Mouse (Mus musculus) sigmoid colon, adult 10 weeks (tissue): ENCODE measurements around the gene Myh9. TPM values are rescaled to one million over a fixed set of nuclear protein-coding genes. Genes with fewer than 3 reads are reported as not detected.

Experiments
- polyA plus RNA-seq: library from polyadenylated mRNA; stranded (reverse); fragments of 350-450 nt; fragmentation: Illumina TruSeq; extraction: RNeasy Lipid Tissue Mini Kit (QIAGEN cat#74804); gene quantifications from one replicate; pipeline ENCODE4 v1.2.3, GENCODE M21; 2014; ENCODE audit warnings: low read depth, low replicate concordance

The Myh9 gene
- 16.3 TPM for polyA plus RNA-seq

DNA sequence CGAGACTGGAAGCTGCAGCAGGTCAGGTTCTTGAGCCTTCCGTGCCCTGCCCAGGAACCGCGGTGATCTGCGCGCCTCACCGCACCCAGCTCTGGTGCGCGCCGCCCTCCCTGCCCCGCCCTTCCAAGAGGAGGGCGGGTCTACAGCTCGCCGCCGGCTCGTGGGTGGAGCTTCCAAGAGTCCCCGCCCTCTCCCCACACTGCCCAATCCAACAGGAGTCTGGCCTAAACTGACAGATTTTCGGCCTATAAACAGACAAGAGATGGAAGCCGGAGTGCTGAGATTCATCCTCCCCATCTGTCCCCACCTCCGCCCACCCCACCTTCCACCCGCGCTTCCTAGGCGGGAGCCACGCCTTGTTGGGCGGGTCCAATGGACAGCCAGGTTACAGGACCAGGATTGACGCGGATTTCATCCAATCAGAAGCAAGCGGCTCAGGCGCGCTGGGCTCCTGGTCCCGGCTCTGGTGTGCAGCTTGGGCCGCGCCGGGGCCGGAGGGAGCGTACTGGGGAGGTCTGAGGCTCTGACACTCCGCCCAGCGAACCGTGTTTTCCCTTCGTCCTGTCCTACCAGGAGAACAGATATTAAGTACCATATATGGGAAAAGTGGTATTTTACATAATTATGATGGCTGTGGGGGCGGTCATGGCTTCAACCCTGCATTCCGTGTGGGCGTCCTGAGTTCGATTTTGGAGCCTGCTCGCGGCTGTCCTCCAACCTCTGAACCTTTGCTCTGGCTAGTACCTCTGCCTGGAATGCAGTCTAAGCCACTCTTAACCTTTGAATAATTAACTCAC lies at the start of gene Myh9:
Gene Myh9, minus strand, starts transcription at position 129 of the 797 bp plus-strand sequence.

DNA sequence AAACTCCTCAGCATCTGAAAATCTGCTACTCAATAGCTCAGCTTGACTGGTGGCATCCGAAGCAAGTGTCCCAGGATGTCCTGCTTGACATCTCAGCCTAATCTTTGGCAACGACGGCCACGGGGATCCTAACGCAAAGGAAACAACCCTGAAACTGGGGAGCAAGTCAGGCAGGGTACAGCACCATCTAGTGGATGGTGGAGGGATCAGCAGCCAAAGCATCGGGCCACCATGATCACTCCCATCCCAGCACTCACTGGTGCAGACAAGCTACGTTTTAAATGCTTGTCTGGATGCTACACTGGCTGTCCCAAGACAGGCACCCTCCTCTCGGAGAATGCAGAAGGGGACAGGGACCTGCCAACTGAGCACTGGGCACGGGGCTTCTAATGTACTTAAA lies 85.1 kb downstream of the Myh9 start, which contains the start of gene Apol8:
Gene Apol8, minus strand, starts transcription at position 156 of the 400 bp plus-strand sequence.

GRCm38 (mm10) chr15:77728739-77729138 lies 113.2 kb downstream of the Myh9 start, which contains the start of gene Apol9b:
Gene Apol9b (plus strand): TSS chr15:77729039.

Other genes with a start within 250 kb of the Myh9 start
- 1.7 TPM for gene Apol10b, start 246.1 kb downstream of the Myh9 start, polyA plus RNA-seq
- gene Gm36245, start 242.9 kb downstream of the Myh9 start, polyA plus RNA-seq, result not detected
- not detected for gene Apol11b, start 198.9 kb downstream of the Myh9 start, polyA plus RNA-seq
- gene Apol7e, start 143.3 kb downstream of the Myh9 start, polyA plus RNA-seq, result 3.5 TPM
- gene Apol9b, start 113.1 kb downstream of the Myh9 start, polyA plus RNA-seq, result 0.38 TPM
- not detected for gene Apol8, start 85.2 kb downstream of the Myh9 start, polyA plus RNA-seq
- gene Txn2, start 86.8 kb upstream of the Myh9 start, polyA plus RNA-seq, result 55.4 TPM
- 2.6 TPM for gene Foxred2, start 114.5 kb upstream of the Myh9 start, polyA plus RNA-seq
- gene Eif3d, start 128.6 kb upstream of the Myh9 start, polyA plus RNA-seq, result 19.7 TPM